Mouse (Mus musculus) midbrain, embryonic 14.5 days (tissue): ENCODE results near the gene Yes1. TPM values are rescaled to one million over a fixed set of nuclear protein-coding genes. Genes with fewer than 3 reads are reported as not detected.

Experiments
- ATAC-seq: fragments of 200-750 bp; cut with Nextera tagmentation; 2 replicates; pipeline ENCODE4 v1.8.0; 2017; ENCODE audit warnings: moderate number of reproducible peaks, moderate library complexity; ENCODE audit not compliant: low FRiP score, low TSS enrichment
- DNase-seq: peaks from one replicate; pipeline ENCODE4 v3.0.0-alpha.2; 2015
- H3K27ac ChIP-seq: fragments of 300-500 bp; sonication (generic); replicated peaks from 2 replicates; pipeline ENCODE4 v1.5.1; 2014; ENCODE audit warnings: mild to moderate bottlenecking, low read depth, low read length, moderate library complexity
- H3K27me3 ChIP-seq: fragments of 300-500 bp; sonication (generic); 2 replicates; pipeline ENCODE4 v1.6.1; 2014; ENCODE audit warnings: low read length, control low read depth, mixed read lengths; ENCODE audit not compliant: control insufficient read depth, insufficient read depth
- H3K36me3 ChIP-seq: fragments of 300-500 bp; sonication (generic); 2 replicates; pipeline ENCODE4 v1.6.1; 2014; ENCODE audit warnings: low read length, control low read depth; ENCODE audit not compliant: control insufficient read depth, insufficient read depth
- H3K4me1 ChIP-seq: fragments of 300-500 bp; sonication (generic); 2 replicates; pipeline ENCODE4 v1.6.1; 2014; ENCODE audit warnings: mild to moderate bottlenecking, antibody characterized with exemption, low read length, control low read depth; ENCODE audit not compliant: control insufficient read depth, insufficient read depth
- H3K4me2 ChIP-seq: fragments of 300-500 bp; sonication (generic); 2 replicates; pipeline ENCODE4 v1.6.1; 2014; ENCODE audit warnings: mild to moderate bottlenecking, low read length, moderate library complexity
- H3K4me3 ChIP-seq: fragments of 300-500 bp; sonication (generic); replicated peaks from 2 replicates; pipeline ENCODE4 v1.5.1; 2014; ENCODE audit warnings: low read depth, low read length
- H3K9ac ChIP-seq: fragments of 300-500 bp; sonication (generic); replicated peaks from 2 replicates; pipeline ENCODE4 v1.6.1; 2014; ENCODE audit warnings: mild to moderate bottlenecking, low read length, moderate library complexity
- H3K9me3 ChIP-seq: fragments of 300-500 bp; sonication (generic); 2 replicates; pipeline ENCODE4 v1.6.1; 2016; ENCODE audit warnings: low read length, control low read depth, mixed read lengths; ENCODE audit not compliant: control insufficient read depth
- WGBS: fragments of 180-500 bp; shearing (Covaris S2); extraction: QIAGEN DNeasy Blood & Tissue Kit; methylation state at CpG from one replicate; pipeline ENCODE4 v1.1.7; 2014; 5-methylcytosine and 5-hydroxymethylcytosine counted together
- polyA plus RNA-seq: library from polyadenylated mRNA; unstranded; fragments of >200 nt; fragmentation: Nextera tagmentation; extraction: Ambion mirVana; gene quantifications from 2 replicates; pipeline ENCODE4 v1.2.1, GENCODE M21; 2014

The Yes1 gene
- polyA plus RNA-seq, 1 experiment from 2014 or later: 26.5 TPM

DNA sequence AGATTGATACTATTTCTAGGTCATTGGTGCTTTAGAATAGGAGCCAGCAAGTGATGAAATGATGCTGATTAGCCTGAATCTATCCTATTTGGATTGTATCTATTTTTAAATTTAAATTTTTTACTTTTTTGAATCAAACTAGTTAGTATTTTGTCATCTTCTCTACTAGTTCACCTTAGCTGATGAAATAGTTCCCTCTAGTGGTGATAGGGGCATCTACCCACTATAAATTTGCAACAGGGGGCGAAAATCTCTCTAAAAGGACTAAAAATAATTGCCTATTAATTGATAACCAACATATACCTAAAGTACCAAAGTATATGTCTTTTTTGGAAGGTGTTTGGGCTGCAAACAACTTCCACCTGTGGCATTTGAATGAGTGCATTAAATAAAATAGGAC, 46.4 kb downstream of the Yes1 start:
- Histone ChIP-seq H3K27me3 (no peaks in the 10 kb centered on the region), H3K4me2 (no peak overlapping the region), H3K36me3 (peaks cover 23% of the 10 kb centered on the region), H3K9me3 (no peaks in the 10 kb centered on the region), H3K4me1 (no peaks in the 10 kb centered on the region), H3K4me3 (no peak overlapping the region), H3K27ac (no peak overlapping the region), H3K9ac (no peak overlapping the region)
- 67% methylated on average over 1 of the region's 1 CpGs for WGBS
- peak; percentile 67 for DNase-seq
- ATAC-seq: no peak

DNA sequence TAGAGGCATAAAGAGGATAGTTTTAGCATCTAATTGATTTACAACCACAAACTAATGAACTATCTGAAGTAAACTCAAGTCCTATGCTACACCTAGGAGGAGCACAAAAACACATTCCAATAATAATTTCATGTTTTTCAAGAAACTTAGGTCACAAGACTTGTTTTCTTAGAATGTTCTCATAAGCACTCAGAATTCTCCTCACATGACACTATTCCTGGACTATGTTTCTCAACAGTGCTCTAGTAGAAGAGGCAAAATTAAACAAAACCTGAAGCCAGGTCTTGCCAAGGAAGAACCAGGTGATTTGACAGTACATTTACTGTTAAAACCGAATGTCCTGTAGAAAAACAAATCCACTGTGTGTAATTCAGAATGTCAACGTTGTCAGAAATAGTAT, 71.5 kb downstream of the Yes1 start:
- ATAC-seq: no peak
- H3K9ac ChIP-seq: no peak overlapping the region

DNA sequence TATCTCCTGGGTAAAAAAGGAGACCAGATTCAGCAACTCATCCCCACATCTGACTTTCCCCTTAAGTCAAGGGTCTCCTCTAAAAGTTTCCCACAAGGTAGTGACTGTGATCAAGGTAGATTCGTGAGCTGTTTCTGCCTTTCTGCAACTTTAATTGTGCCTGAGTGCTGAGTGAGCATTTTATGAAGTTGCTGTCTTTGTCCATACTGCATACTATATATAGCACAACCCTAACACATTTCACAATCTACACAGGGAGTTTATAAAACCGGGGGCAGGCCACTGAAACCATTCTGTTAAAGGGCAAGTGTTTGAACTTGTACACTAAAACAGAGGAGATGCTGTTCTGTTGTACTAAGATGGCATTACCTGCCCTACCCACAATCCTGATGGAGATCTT, 82.4 kb downstream of the Yes1 start:
- DNase-seq (no peak), ATAC-seq (no peak)
- H3K9ac ChIP-seq: no peak overlapping the region
- H3K27ac ChIP-seq: no peak overlapping the region
- no peaks in the 10 kb centered on the region for H3K36me3 ChIP-seq
- H3K4me1 ChIP-seq: no peaks in the 10 kb centered on the region
- 75% methylated on average over 2 of the region's 2 CpGs for WGBS
- no peaks in the 10 kb centered on the region for H3K27me3 ChIP-seq
- H3K4me2 ChIP-seq: no peak overlapping the region
- no peaks in the 10 kb centered on the region for H3K9me3 ChIP-seq
- no peak overlapping the region for H3K4me3 ChIP-seq

More for the DNA sequence above, 71.5 kb downstream of the Yes1 start:
- Histone ChIP-seq H3K36me3 (peaks cover 5% of the 10 kb centered on the region; the same call in 1 of the 2 replicates), H3K4me2 (no peak overlapping the region), H3K9me3 (no peaks in the 10 kb centered on the region), H3K27me3 (no peaks in the 10 kb centered on the region), H3K4me3 (no peak overlapping the region), H3K27ac (no peak overlapping the region), H3K4me1 (no peaks in the 10 kb centered on the region)
- DNase-seq: no peak
- WGBS: 60% methylated on average over 2 of the region's 2 CpGs

DNA sequence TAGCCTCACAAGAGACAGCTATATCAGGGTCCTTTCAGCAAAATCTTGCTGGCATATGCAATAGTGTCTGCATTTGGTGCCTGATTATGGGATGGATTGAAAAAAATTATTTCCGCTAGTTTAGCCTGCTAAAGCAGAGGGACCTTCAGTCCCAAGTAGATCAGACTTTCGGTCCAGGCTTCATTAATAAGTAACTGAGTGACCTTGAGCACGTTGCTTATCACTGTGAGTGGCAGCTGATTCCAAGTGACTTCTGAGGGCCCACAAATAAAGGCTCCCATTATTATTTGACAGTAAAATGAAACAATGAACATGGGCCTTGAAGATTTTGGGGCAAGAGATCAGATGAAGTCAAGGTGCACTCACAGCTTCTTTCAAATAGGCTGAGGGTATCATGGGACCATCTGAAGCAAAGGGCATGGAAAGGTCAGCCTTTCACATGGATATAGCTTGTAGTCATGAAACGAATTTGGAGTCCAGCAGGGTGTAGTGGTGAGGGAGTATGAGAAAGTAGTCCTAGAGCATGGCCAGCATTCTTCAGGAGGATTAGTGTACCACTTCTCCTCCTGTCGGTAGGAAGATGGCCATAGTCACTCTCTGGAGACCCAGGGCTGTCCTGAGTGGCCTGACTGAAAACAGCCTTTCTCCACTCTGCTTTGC, 86.4 kb downstream of the Yes1 start:
- Histone ChIP-seq H3K27ac (no peak overlapping the region), H3K4me3 (no peak overlapping the region), H3K4me2 (no peak overlapping the region), H3K9me3 (no peaks in the 10 kb centered on the region), H3K36me3 (no peaks in the 10 kb centered on the region), H3K9ac (no peak overlapping the region), H3K4me1 (no peaks in the 10 kb centered on the region), H3K27me3 (no peaks in the 10 kb centered on the region)
- ATAC-seq: no peak
- no peak for DNase-seq
- WGBS: 77% methylated on average over 5 of the region's 5 CpGs

DNA sequence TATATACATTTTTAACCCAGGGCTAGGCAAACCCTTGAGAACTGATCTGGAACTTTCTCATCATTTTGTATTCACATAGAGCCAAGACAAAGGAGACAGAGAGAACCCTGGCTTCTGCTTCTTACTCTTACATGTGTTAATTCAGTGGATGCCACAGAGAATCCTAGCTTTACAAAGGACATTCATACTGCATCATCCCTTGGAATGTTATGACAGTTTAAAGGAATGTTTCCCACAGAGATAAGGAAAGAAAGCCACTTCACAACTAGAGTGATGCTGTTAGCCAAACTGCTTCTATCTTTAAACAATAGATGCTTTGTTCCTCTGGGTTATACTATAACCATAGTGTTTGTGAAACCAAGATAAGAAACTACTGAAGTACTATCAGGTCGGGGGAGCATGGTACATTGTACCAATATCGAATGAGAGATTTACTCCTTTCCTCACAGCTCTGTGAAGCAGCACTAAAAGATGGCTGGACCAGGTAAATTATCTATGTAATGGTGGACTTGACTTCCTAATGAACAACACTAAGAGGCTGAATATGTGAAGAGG, 95.3 kb downstream of the Yes1 start:
- 91% methylated on average over 2 of the region's 2 CpGs for WGBS
- DNase-seq: no peak
- Histone ChIP-seq H3K36me3 (no peaks in the 10 kb centered on the region), H3K9ac (no peak overlapping the region), H3K27me3 (no peaks in the 10 kb centered on the region), H3K27ac (no peak overlapping the region), H3K4me2 (no peak overlapping the region), H3K4me1 (no peaks in the 10 kb centered on the region), H3K9me3 (no peaks in the 10 kb centered on the region), H3K4me3 (no peak overlapping the region)
- ATAC-seq: no peak

- Histone ChIP-seq H3K9me3 (no peaks in the 10 kb centered on the region), H3K4me3 (no peak overlapping the region), H3K4me1 (0 out of 2 replicates have a peak, but pooled peaks cover 5% of the 10 kb centered on the region), H3K27ac (no peak overlapping the region), H3K36me3 (no peaks in the 10 kb centered on the region), H3K27me3 (no peaks in the 10 kb centered on the region), H3K9ac (no peak overlapping the region), H3K4me2 (no peak overlapping the region)
- no peak for DNase-seq
- WGBS: 77% methylated on average over 5 of the region's 5 CpGs
- no peak for ATAC-seq
Measured at GRCm38 (mm10) chr5:32711485-32711884, 100.5 kb downstream of the Yes1 start.

DNA sequence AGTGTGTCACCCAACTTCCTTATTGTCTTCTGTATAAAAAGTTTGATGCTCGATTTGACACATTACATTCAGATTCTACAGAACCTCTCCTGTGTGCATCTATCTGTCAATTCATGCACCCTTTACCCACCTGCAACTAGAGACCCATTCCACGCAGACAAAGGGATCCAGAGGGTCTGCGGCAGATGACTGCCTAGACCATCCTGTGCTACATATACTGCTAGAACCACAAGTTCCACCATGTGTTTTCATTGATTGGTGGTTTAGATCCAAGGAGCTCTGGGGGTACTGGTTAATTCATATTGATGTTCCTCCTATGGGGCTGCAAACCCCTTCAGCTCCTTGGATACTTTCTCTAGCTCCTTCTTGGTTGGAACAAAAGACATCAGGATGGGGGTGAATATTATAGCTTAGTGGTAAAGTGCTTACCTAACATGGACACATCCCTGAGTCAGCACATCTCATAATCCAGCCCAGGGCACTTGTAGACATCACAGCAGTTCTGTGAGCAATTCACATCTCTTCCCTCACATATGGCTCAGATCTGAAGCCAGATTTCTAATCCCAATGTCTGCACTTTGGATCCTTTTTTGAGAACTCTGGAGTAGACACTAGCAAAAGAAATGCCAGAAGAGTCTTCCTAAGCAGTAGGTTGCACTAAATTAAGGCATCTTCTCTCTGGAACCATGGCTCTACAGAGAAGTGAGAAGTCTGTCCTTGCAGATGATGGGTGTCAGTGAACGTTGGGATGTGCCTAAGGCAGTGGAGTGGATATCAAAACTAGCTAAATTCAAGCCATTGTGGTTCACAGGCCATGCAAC, 101.5 kb downstream of the Yes1 start:
- no peak for ATAC-seq
- no peaks in the 10 kb centered on the region for H3K9me3 ChIP-seq
- WGBS: 70% methylated on average over 4 of the region's 4 CpGs
- H3K36me3 ChIP-seq: no peaks in the 10 kb centered on the region
- peak overlapping the region; percentile 65 for H3K4me3 ChIP-seq
- H3K4me2 ChIP-seq: peak overlapping the region; percentile 71
- H3K9ac ChIP-seq: no peak overlapping the region; the same call in 1 of the 2 replicates
- no peaks in the 10 kb centered on the region for H3K27me3 ChIP-seq
- 0 out of 2 replicates have a peak, but pooled peaks cover 5% of the 10 kb centered on the region for H3K4me1 ChIP-seq
- H3K27ac ChIP-seq: no peak overlapping the region
- DNase-seq: no peak

DNA sequence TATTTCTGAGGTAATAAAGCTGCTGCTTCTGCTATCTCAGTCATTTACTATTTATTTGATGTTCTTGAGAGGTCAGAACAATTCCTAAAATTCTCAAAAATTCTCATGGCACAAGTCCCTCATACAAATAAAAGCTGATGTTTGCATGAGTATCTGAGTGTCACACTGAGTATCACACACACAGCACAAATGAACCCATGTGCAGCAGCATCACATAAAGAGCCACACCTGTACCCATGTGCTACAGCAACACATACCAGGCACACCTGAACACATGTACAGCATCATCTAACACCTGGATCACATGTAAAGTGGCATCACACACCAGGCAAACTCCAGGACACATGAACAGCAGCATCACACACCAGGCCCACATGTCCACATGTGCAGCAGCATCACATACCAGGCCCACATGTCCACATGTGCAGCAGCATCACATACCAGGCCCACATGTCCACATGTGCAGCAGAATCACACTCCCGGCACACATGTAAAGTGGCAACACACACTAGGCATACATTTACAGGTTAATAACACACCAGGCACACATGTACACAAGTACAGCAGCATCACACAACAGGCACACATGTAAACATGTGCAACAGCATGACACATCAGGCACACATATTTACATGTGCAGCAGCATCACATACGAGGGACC, 102.2 kb downstream of the Yes1 start:
- Histone ChIP-seq H3K4me2 (peak overlapping the region; percentile 71), H3K27me3 (no peaks in the 10 kb centered on the region), H3K9me3 (no peaks in the 10 kb centered on the region), H3K4me1 (0 out of 2 replicates have a peak, but pooled peaks cover 5% of the 10 kb centered on the region), H3K36me3 (no peaks in the 10 kb centered on the region), H3K27ac (peak overlapping the region; percentile 85), H3K4me3 (peak overlapping the region; percentile 65), H3K9ac (peak overlapping the region; percentile 65)
- no peak for DNase-seq
- WGBS: 20% methylated on average over 2 of the region's 2 CpGs
- ATAC-seq: no peak
